Mouse (Mus musculus) heart, embryonic 13.5 days (tissue): Measurements from ENCODE around the gene Zfp704. TPM values are rescaled to one million over a fixed set of nuclear protein-coding genes. Genes with fewer than 3 reads are reported as not detected.

Source experiments
- ATAC-seq: fragments of 200-750 bp; cut with Nextera tagmentation; 2 replicates; pipeline ENCODE4 v1.8.0; 2017; ENCODE audit warnings: moderate TSS enrichment; ENCODE audit not compliant: insufficient number of reproducible peaks, low FRiP score, low TSS enrichment; ENCODE audit errors: extremely low read depth
- H3K27ac ChIP-seq: fragments of 300-500 bp; sonication (generic); replicated peaks from 2 replicates; pipeline ENCODE4 v1.5.1; 2015; ENCODE audit warnings: moderate library complexity, mild to moderate bottlenecking, inconsistent platforms
- H3K27me3 ChIP-seq: fragments of 300-500 bp; sonication (generic); replicated peaks from 2 replicates; pipeline ENCODE4 v1.6.1; 2015; ENCODE audit warnings: mild to moderate bottlenecking, inconsistent platforms
- H3K36me3 ChIP-seq: fragments of 300-500 bp; sonication (generic); 2 replicates; pipeline ENCODE4 v1.6.1; 2015; ENCODE audit warnings: mild to moderate bottlenecking, inconsistent platforms
- H3K4me1 ChIP-seq: fragments of 300-500 bp; sonication (generic); 2 replicates; pipeline ENCODE4 v1.6.1; 2015; ENCODE audit warnings: inconsistent platforms
- H3K4me2 ChIP-seq: fragments of 300-500 bp; sonication (generic); 2 replicates; pipeline ENCODE4 v1.6.1; 2015; ENCODE audit warnings: inconsistent platforms, mild to moderate bottlenecking, moderate library complexity
- H3K4me3 ChIP-seq: fragments of 300-500 bp; sonication (generic); 2 replicates; pipeline ENCODE4 v1.5.1; 2015; ENCODE audit warnings: moderate library complexity, mild to moderate bottlenecking, inconsistent platforms
- H3K9ac ChIP-seq: fragments of 300-500 bp; sonication (generic); 2 replicates; pipeline ENCODE4 v1.6.1; 2015; ENCODE audit warnings: inconsistent platforms, mild to moderate bottlenecking, moderate library complexity
- H3K9me3 ChIP-seq: fragments of 300-500 bp; sonication (generic); 2 replicates; pipeline ENCODE4 v1.6.1; 2016; ENCODE audit warnings: inconsistent platforms
- WGBS: fragments of 180-500 bp; shearing (Covaris S2); methylation state at CpG from one replicate; pipeline ENCODE4 v1.1.7; 2015; ENCODE audit warnings: mixed read lengths; 5-methylcytosine and 5-hydroxymethylcytosine counted together
- polyA plus RNA-seq: library from polyadenylated mRNA; unstranded; fragments of >200 nt; fragmentation: Nextera tagmentation; extraction: Ambion mirVana; gene quantifications from 2 replicates; pipeline ENCODE4 v1.2.1, GENCODE M21; 2015

Gene Zfp704
- polyA plus RNA-seq, 1 experiment from 2014 or later: 6.5 TPM

- Histone ChIP-seq H3K4me2 (no peak overlapping the region), H3K9ac (no peak overlapping the region), H3K9me3 (no peaks in the 10 kb centered on the region), H3K4me1 (peaks cover 62% of the 10 kb centered on the region), H3K4me3 (no peak overlapping the region), H3K27me3 (no peaks in the 10 kb centered on the region), H3K27ac (no peak overlapping the region), H3K36me3 (no peaks in the 10 kb centered on the region)
- no peak for ATAC-seq
- WGBS: 32% methylated on average over 8 of the region's 8 CpGs
These were observed 57.6 kb downstream of the Zfp704 start for GRCm38 (mm10) chr3:9552332-9552731.

DNA sequence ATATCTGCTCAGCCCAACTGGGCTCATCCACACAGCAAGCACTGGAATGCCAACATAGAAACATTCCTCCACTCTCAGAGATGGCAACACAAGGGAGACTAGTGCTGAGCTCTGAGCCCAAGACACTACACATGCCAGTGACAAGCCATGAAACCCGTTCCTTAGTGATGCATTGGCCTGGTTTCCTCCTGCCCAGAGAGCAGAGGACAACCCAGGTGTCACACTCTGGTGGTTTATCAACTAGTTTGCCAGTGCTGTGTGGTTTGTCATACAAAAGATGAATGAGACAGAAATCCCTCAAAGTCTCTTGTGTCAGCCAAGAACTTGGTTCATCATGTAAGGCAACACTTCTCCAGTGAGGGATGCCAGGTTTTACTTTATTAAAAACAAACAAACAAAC lies 59.0 kb downstream of the Zfp704 start:
- Histone ChIP-seq H3K4me2 (no peak overlapping the region), H3K9ac (no peak overlapping the region), H3K9me3 (no peaks in the 10 kb centered on the region), H3K36me3 (no peaks in the 10 kb centered on the region), H3K27ac (no peak overlapping the region), H3K4me1 (peaks cover 66% of the 10 kb centered on the region), H3K4me3 (no peak overlapping the region), H3K27me3 (no peaks in the 10 kb centered on the region)
- WGBS: 63% methylated on average over 1 of the region's 1 CpGs
- no peak for ATAC-seq

DNA sequence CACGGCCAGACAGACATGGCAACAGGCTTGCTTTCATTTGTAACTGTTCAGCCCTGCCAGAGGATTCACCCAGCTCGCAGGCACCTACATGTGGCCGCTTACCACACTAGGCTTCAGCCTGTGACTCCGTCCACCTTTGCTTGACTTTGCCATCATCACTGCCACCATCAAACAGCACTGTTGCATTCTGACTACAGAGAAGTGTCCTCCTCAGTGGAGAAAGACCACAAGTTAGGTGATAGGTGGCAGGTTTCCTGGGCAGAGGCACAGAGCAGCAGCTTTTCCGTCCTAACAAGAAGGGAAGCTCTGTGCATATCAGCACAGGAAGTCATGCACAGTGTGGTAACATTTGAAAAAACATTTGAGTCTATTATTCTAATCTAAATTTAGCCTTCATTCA lies 60.1 kb downstream of the Zfp704 start:
- no peaks in the 10 kb centered on the region for H3K36me3 ChIP-seq
- no peak for ATAC-seq
- H3K4me1 ChIP-seq: peaks cover 71% of the 10 kb centered on the region
- 59% methylated on average over 5 of the region's 5 CpGs for WGBS
- H3K27ac ChIP-seq: no peak overlapping the region
- no peaks in the 10 kb centered on the region for H3K27me3 ChIP-seq
- no peak overlapping the region for H3K4me3 ChIP-seq
- 0 out of 2 replicates have a peak overlapping the region, but pooled peaks have one; percentile 1 for H3K9ac ChIP-seq
- H3K9me3 ChIP-seq: no peaks in the 10 kb centered on the region
- no peak overlapping the region for H3K4me2 ChIP-seq

- Histone ChIP-seq H3K36me3 (no peaks in the 10 kb centered on the region), H3K9me3 (no peaks in the 10 kb centered on the region), H3K4me3 (no peak overlapping the region), H3K27ac (no peak overlapping the region), H3K4me1 (peaks cover 85% of the 10 kb centered on the region), H3K9ac (no peak overlapping the region; the same call in 1 of the 2 replicates), H3K27me3 (no peaks in the 10 kb centered on the region), H3K4me2 (peak overlapping the region; percentile 46)
- 42% methylated on average over 10 of the region's 10 CpGs for WGBS
- ATAC-seq: no peak
These were observed 61.7 kb downstream of the Zfp704 start for GRCm38 (mm10) chr3:9548188-9548587.

- peak overlapping the region; percentile 46 for H3K4me2 ChIP-seq
- peak overlapping the region; percentile 46 for H3K27ac ChIP-seq
- H3K36me3 ChIP-seq: no peaks in the 10 kb centered on the region
- H3K4me1 ChIP-seq: peaks cover 74% of the 10 kb centered on the region
- 23% methylated on average over 15 of the region's 15 CpGs for WGBS
- H3K9ac ChIP-seq: peak overlapping the region; percentile 24
- no peaks in the 10 kb centered on the region for H3K9me3 ChIP-seq
- no peak; the same call in 1 of the 2 replicates for ATAC-seq
- H3K27me3 ChIP-seq: no peaks in the 10 kb centered on the region
- H3K4me3 ChIP-seq: no peak overlapping the region
These were observed 62.8 kb downstream of the Zfp704 start for GRCm38 (mm10) chr3:9546882-9547620.

DNA sequence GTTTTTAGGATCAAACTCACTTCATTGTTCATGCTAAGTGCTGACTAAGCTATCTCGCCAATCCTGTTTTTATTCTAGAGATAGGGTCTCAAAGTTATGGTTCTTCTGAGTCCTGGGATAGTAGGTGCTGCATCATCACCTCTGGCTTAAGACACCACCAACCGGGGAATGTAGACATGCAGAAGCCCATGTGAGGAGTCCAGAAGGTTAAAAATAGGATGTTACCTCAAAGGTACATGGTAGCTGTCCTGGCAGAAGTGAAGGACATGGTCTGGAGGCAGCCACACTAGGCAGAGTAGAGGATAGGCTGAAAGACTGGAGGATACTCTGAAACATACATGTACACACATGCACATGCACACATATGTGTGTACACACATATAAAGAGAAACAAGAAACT lies 65.5 kb downstream of the Zfp704 start:
- Histone ChIP-seq H3K27me3 (no peaks in the 10 kb centered on the region), H3K4me1 (peaks cover 51% of the 10 kb centered on the region), H3K9me3 (no peaks in the 10 kb centered on the region), H3K4me2 (no peak overlapping the region), H3K36me3 (no peaks in the 10 kb centered on the region), H3K9ac (no peak overlapping the region), H3K4me3 (no peak overlapping the region), H3K27ac (no peak overlapping the region)
- ATAC-seq: no peak
- 60% methylated on average over 2 of the region's 2 CpGs for WGBS

DNA sequence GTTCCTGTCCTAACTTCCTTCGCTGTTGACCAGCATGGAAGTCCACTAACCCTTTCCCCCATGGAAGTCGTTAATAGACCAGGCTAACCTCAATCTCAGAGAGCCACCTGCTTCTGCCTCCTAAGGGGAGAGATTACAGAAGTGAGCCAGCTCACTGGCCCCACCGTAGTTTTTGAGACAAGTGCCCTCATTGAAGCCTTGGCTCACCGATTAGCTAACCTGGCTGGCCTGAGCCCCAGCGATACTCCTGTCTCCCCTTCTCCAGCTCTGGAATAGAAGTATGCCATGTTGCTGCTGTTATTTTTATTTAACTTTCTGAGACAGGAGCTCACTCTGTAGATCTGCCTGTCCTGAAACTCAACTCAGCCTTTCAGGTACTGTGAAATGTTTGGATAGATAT lies 66.0 kb downstream of the Zfp704 start:
- Histone ChIP-seq H3K4me3 (no peak overlapping the region), H3K27me3 (no peaks in the 10 kb centered on the region), H3K9ac (no peak overlapping the region), H3K9me3 (no peaks in the 10 kb centered on the region), H3K27ac (no peak overlapping the region), H3K4me1 (peaks cover 46% of the 10 kb centered on the region), H3K36me3 (no peaks in the 10 kb centered on the region), H3K4me2 (no peak overlapping the region)
- 83% methylated on average over 5 of the region's 5 CpGs for WGBS
- ATAC-seq: no peak

DNA sequence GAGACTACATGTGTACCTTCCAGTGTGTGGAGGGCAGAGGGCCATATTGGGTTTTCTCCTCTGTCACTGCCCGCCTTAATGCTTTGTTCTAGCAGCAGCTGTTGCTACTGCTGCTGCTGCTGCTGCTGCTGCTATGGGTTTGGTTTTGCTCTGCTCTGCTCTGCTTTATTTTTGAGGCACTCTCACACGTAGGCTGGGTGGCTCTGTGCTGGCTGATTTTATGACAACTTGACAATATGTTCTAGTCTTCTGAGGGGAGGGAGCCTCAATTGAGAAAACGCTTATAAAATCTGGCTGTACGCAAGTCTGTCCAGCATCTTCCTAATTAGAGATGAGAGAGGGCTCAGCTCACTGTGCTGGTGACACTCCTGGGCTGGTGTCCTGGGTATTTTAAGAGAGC lies 66.4 kb downstream of the Zfp704 start:
- 73% methylated on average over 4 of the region's 4 CpGs for WGBS
- no peak for ATAC-seq
- H3K9ac ChIP-seq: no peak overlapping the region
- no peaks in the 10 kb centered on the region for H3K36me3 ChIP-seq
- no peaks in the 10 kb centered on the region for H3K9me3 ChIP-seq
- H3K27ac ChIP-seq: no peak overlapping the region
- no peak overlapping the region for H3K4me3 ChIP-seq
- H3K4me2 ChIP-seq: no peak overlapping the region
- H3K4me1 ChIP-seq: peaks cover 45% of the 10 kb centered on the region
- H3K27me3 ChIP-seq: no peaks in the 10 kb centered on the region

- no peaks in the 10 kb centered on the region for H3K36me3 ChIP-seq
- 86% methylated on average over 14 of the region's 14 CpGs for WGBS
- H3K4me3 ChIP-seq: no peak overlapping the region
- H3K27ac ChIP-seq: no peak overlapping the region
- H3K4me2 ChIP-seq: no peak overlapping the region
- H3K9me3 ChIP-seq: no peaks in the 10 kb centered on the region
- H3K4me1 ChIP-seq: peaks cover 39% of the 10 kb centered on the region
- no peaks in the 10 kb centered on the region for H3K27me3 ChIP-seq
- no peak overlapping the region for H3K9ac ChIP-seq
- ATAC-seq: no peak
These were observed 68.3 kb downstream of the Zfp704 start for GRCm38 (mm10) chr3:9541561-9541960.

DNA sequence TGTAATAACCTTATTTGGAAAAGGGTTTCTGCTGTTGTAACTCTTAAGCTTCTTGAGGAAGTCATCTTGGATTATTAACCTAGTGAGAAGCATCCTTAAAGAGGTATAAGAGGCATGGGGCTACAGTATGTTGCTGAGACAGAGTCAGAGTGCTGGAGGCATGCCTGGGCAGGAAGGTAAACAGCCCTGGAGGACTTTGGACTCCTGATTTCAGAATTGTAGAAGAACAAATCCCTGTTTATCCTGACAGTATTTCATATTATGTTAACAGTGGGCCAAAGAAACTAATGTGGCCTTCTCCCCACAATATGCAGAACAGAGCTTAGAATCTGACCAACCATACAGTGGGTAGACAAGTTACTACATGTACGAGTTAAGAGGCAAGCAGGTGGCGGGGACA lies 71.4 kb downstream of the Zfp704 start:
- H3K27me3 ChIP-seq: no peaks in the 10 kb centered on the region
- H3K27ac ChIP-seq: no peak overlapping the region
- no peak for ATAC-seq
- H3K4me3 ChIP-seq: no peak overlapping the region
- H3K4me1 ChIP-seq: peaks cover 16% of the 10 kb centered on the region
- WGBS: 88% methylated on average over 2 of the region's 2 CpGs
- H3K36me3 ChIP-seq: no peaks in the 10 kb centered on the region
- no peak overlapping the region for H3K4me2 ChIP-seq
- H3K9ac ChIP-seq: no peak overlapping the region
- H3K9me3 ChIP-seq: no peaks in the 10 kb centered on the region

DNA sequence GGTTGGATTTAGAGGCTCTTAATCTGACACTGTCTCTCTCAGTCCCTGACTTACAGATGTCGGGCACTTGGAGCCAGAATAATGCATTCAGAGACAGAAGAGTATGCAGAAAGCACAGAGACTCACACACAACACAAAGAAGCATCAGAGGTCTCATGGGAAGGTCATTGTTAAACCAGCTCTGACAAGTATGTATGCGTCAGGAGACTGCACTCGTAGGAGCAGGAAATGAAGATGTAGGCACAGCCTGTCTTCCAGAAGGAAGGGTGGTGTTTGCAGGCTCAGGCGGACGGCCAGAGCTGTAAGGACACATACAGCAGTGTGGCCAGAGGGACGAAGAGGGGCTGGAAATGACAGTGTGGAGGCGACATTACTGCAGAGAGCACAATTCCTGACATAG lies 72.0 kb downstream of the Zfp704 start:
- no peak for ATAC-seq
- WGBS: 65% methylated on average over 7 of the region's 7 CpGs

More for the DNA sequence above, 72.0 kb downstream of the Zfp704 start:
- Histone ChIP-seq H3K27ac (no peak overlapping the region), H3K9me3 (no peaks in the 10 kb centered on the region), H3K4me2 (no peak overlapping the region), H3K27me3 (no peaks in the 10 kb centered on the region), H3K9ac (no peak overlapping the region), H3K4me3 (no peak overlapping the region), H3K4me1 (peaks cover 12% of the 10 kb centered on the region; the same call in 1 of the 2 replicates), H3K36me3 (no peaks in the 10 kb centered on the region)
